Comparison of ENCODE assay signal across 20 mouse cellular contexts in the genomic region with DNA sequence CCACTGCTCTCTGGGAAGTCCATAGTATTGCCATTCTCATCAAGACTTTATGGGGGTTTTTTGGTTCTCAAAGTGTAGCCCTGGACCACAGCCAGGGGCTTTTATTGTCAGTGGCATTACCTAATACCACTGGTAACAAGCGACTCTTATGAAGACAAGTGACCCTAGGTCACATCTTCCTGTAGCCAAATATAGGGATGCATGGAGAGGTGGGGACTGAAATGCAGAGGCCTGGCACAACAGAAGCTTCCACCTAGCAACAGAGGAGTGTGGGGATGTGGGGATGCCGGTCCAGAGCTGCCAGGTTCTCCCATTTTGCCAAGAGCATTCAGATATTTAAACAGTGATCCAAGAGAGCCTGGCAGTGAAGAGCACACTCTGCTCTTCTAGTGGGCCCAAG. TPM values are rescaled to one million over a fixed set of nuclear protein-coding genes. Genes with fewer than 3 reads are reported as not detected.
DNase-seq lines count a peak whose midpoint lies in the region; ATAC-seq and TF ChIP-seq lines count a peak whose summit lies in the region.
"Had no signal": no experiment of that assay in that cellular context is flagged by ENCODE, and none has a peak within 500 bp of the region (broad histone marks: within the 10 kb centered on the region; RNA-seq: fewer than 3 reads in every experiment).

No protein-coding gene starts in this region.

- no peaks in the 10 kb centered on the region for H3K9me3 ChIP-seq in forebrain, embryonic 16.5 days (ENCODE audit: control insufficient read depth, low read length)
- H3K9me3 ChIP-seq in forebrain, embryonic 10.5 days, result no peaks in the 10 kb centered on the region
- H3K9me3 ChIP-seq in hindbrain, postnatal 0 days (ENCODE audit: low read length), result no peaks in the 10 kb centered on the region
- H3K9me3 ChIP-seq in hindbrain, embryonic 11.5 days (ENCODE audit: control insufficient read depth, low read length), result no peaks in the 10 kb centered on the region
- H3K9me3 ChIP-seq in midbrain, postnatal 0 days (ENCODE audit: low read length), result no peaks in the 10 kb centered on the region
- H3K9me3 ChIP-seq in midbrain, embryonic 14.5 days (ENCODE audit: control insufficient read depth, low read length), result no peaks in the 10 kb centered on the region
- H3K9me3 ChIP-seq: embryonic facial prominence, embryonic 13.5 days; forebrain, embryonic 13.5 days; heart, embryonic 10.5 days had no signal

- DNase-seq in forebrain, embryonic 10.5 days (ENCODE audit: extremely low spot score, low spot score), result no peak
- DNase-seq in hindbrain, postnatal 0 days (ENCODE audit: low spot score), result peak; percentile 30
- no peak for DNase-seq in hindbrain, embryonic 11.5 days (ENCODE audit: low spot score)
- DNase-seq in midbrain, postnatal 0 days (ENCODE audit: low spot score), result peak; percentile 17
- DNase-seq in midbrain, embryonic 14.5 days, result no peak
- DNase-seq: adrenal gland, postnatal 10 days; cerebellum, adult 18-20 months; cerebellum, adult 9-11 months; cerebellum, postnatal 36 days; gastrocnemius, postnatal 10 days; heart, adult 18-20 months; heart, postnatal 10 days; heart, postnatal 4 days had no signal

- no peak overlapping the region for H3K4me2 ChIP-seq in forebrain, embryonic 16.5 days (ENCODE audit: low read length)
- H3K4me2 ChIP-seq in hindbrain, postnatal 0 days (ENCODE audit: low read depth, low read length), result no peak overlapping the region
- no peak overlapping the region for H3K4me2 ChIP-seq in hindbrain, embryonic 11.5 days (replicated peaks; ENCODE audit: low read depth, low read length)
- H3K4me2 ChIP-seq in midbrain, postnatal 0 days (ENCODE audit: low read depth, low read length, poor library complexity, severe bottlenecking), result no peak overlapping the region
- H3K4me2 ChIP-seq in midbrain, embryonic 14.5 days (ENCODE audit: low read length), result no peak overlapping the region
- H3K4me2 ChIP-seq: embryonic facial prominence, embryonic 13.5 days; forebrain, embryonic 13.5 days had no signal

- ATAC-seq in forebrain, embryonic 16.5 days, result peak; percentile 23; the same call in 1 of the 2 replicates
- ATAC-seq in hindbrain, postnatal 0 days, result no peak
- ATAC-seq in hindbrain, embryonic 11.5 days (ENCODE audit: low FRiP score), result no peak
- no peak for ATAC-seq in midbrain, postnatal 0 days (ENCODE audit: low FRiP score)
- ATAC-seq in midbrain, embryonic 14.5 days (ENCODE audit: low FRiP score, low TSS enrichment), result no peak
- no peak for ATAC-seq in cerebellum, adult (ENCODE audit: insufficient number of reproducible peaks, low FRiP score, low TSS enrichment)
- ATAC-seq: forebrain, embryonic 13.5 days; inflammation-experienced regulatory T-cells, adult 6 months had no signal

- no peaks in the 10 kb centered on the region for H3K36me3 ChIP-seq in forebrain, embryonic 16.5 days (ENCODE audit: control insufficient read depth, insufficient read depth)
- no peaks in the 10 kb centered on the region for H3K36me3 ChIP-seq in forebrain, embryonic 10.5 days (replicated peaks)
- H3K36me3 ChIP-seq in hindbrain, postnatal 0 days (ENCODE audit: insufficient read depth, low read length), result no peaks in the 10 kb centered on the region
- H3K36me3 ChIP-seq in hindbrain, embryonic 11.5 days (ENCODE audit: control insufficient read depth, insufficient read depth, low read length), result no peaks in the 10 kb centered on the region
- no peaks in the 10 kb centered on the region for H3K36me3 ChIP-seq in midbrain, postnatal 0 days (ENCODE audit: insufficient read depth, low read length)
- no peaks in the 10 kb centered on the region for H3K36me3 ChIP-seq in midbrain, embryonic 14.5 days (ENCODE audit: control insufficient read depth, insufficient read depth, low read length)
- H3K36me3 ChIP-seq: embryonic facial prominence, embryonic 13.5 days; heart, embryonic 10.5 days had no signal

- H3K4me1 ChIP-seq in forebrain, embryonic 16.5 days (replicated peaks; ENCODE audit: control insufficient read depth, insufficient read depth, low read length), result peaks cover 12% of the 10 kb centered on the region
- H3K4me1 ChIP-seq in forebrain, embryonic 10.5 days, result peaks cover 24% of the 10 kb centered on the region
- H3K4me1 ChIP-seq in hindbrain, postnatal 0 days (ENCODE audit: insufficient read depth, low read length), result no peaks in the 10 kb centered on the region
- no peaks in the 10 kb centered on the region; the same call in 1 of the 2 replicates for H3K4me1 ChIP-seq in hindbrain, embryonic 11.5 days (replicated peaks; ENCODE audit: control insufficient read depth, insufficient read depth, low read length)
- no peaks in the 10 kb centered on the region for H3K4me1 ChIP-seq in midbrain, postnatal 0 days (ENCODE audit: insufficient read depth, low read length)
- H3K4me1 ChIP-seq in midbrain, embryonic 14.5 days (ENCODE audit: control insufficient read depth, insufficient read depth, low read length), result no peaks in the 10 kb centered on the region

- no peak overlapping the region for H3K4me3 ChIP-seq in forebrain, embryonic 16.5 days (replicated peaks; ENCODE audit: low read length)
- no peak overlapping the region for H3K4me3 ChIP-seq in forebrain, embryonic 10.5 days
- no peak overlapping the region for H3K4me3 ChIP-seq in hindbrain, postnatal 0 days (ENCODE audit: low read length)
- no peak overlapping the region for H3K4me3 ChIP-seq in hindbrain, embryonic 11.5 days (ENCODE audit: low read depth, low read length)
- no peak overlapping the region for H3K4me3 ChIP-seq in midbrain, postnatal 0 days (ENCODE audit: low read depth, low read length)
- H3K4me3 ChIP-seq in midbrain, embryonic 14.5 days (replicated peaks; ENCODE audit: low read depth, low read length), result no peak overlapping the region
- H3K4me3 ChIP-seq: embryonic facial prominence, embryonic 13.5 days; forebrain, embryonic 13.5 days; heart, embryonic 10.5 days had no signal

- no peak overlapping the region for H3K9ac ChIP-seq in forebrain, embryonic 16.5 days (replicated peaks; ENCODE audit: low read depth, low read length)
- H3K9ac ChIP-seq in hindbrain, postnatal 0 days (replicated peaks; ENCODE audit: low read length), result no peak overlapping the region
- H3K9ac ChIP-seq in hindbrain, embryonic 11.5 days (ENCODE audit: low read depth, low read length), result no peak overlapping the region
- H3K9ac ChIP-seq in midbrain, postnatal 0 days (replicated peaks; ENCODE audit: low read length, poor library complexity, severe bottlenecking), result no peak overlapping the region
- no peak overlapping the region for H3K9ac ChIP-seq in midbrain, embryonic 14.5 days (replicated peaks; ENCODE audit: low read length)
- H3K9ac ChIP-seq: embryonic facial prominence, embryonic 13.5 days; forebrain, embryonic 13.5 days had no signal

- H3K27ac ChIP-seq in forebrain, embryonic 16.5 days (ENCODE audit: low read length), result no peak overlapping the region
- H3K27ac ChIP-seq in forebrain, embryonic 10.5 days, result no peak overlapping the region
- H3K27ac ChIP-seq in hindbrain, postnatal 0 days, result no peak overlapping the region
- no peak overlapping the region for H3K27ac ChIP-seq in hindbrain, embryonic 11.5 days (ENCODE audit: low read depth, low read length)
- no peak overlapping the region for H3K27ac ChIP-seq in midbrain, postnatal 0 days (ENCODE audit: low read depth, low read length)
- H3K27ac ChIP-seq in midbrain, embryonic 14.5 days (replicated peaks; ENCODE audit: low read depth, low read length), result no peak overlapping the region
- H3K27ac ChIP-seq: embryonic facial prominence, embryonic 13.5 days; forebrain, embryonic 13.5 days; heart, embryonic 10.5 days had no signal

- 45% methylated on average over 2 of the region's 2 CpGs for WGBS in forebrain, embryonic 16.5 days
- WGBS in forebrain, embryonic 10.5 days, result 84% methylated on average over 2 of the region's 2 CpGs
- 49% methylated on average over 2 of the region's 2 CpGs for WGBS in hindbrain, postnatal 0 days
- 78% methylated on average over 2 of the region's 2 CpGs for WGBS in hindbrain, embryonic 11.5 days
- WGBS in midbrain, postnatal 0 days, result 64% methylated on average over 2 of the region's 2 CpGs
- 70% methylated on average over 2 of the region's 2 CpGs for WGBS in midbrain, embryonic 14.5 days

- no peak for TF ChIP-seq CTCF in hindbrain, postnatal 0 days (IDR thresholded peaks at IDR 0.05; ENCODE audit: low read depth)
- no peak for TF ChIP-seq CTCF in midbrain, postnatal 0 days (IDR thresholded peaks at IDR 0.05)

- H3K27me3 ChIP-seq in forebrain, embryonic 16.5 days (replicated peaks; ENCODE audit: control insufficient read depth, insufficient read depth, low read length), result 0 out of 2 replicates have a peak, but pooled peaks cover 2% of the 10 kb centered on the region
- H3K27me3 ChIP-seq in forebrain, embryonic 10.5 days (ENCODE audit: poor library complexity, severe bottlenecking), result peaks cover 28% of the 10 kb centered on the region
- H3K27me3 ChIP-seq in hindbrain, postnatal 0 days (ENCODE audit: insufficient read depth, low read length), result no peaks in the 10 kb centered on the region
- peaks cover 4% of the 10 kb centered on the region; the same call in 1 of the 2 replicates for H3K27me3 ChIP-seq in hindbrain, embryonic 11.5 days (ENCODE audit: control insufficient read depth, insufficient read depth, low read length)
- H3K27me3 ChIP-seq in midbrain, postnatal 0 days (ENCODE audit: insufficient read depth, low read length), result 0 out of 2 replicates have a peak, but pooled peaks cover 4% of the 10 kb centered on the region
- H3K27me3 ChIP-seq in midbrain, embryonic 14.5 days (ENCODE audit: control insufficient read depth, insufficient read depth, low read length), result 0 out of 2 replicates have a peak, but pooled peaks cover 9% of the 10 kb centered on the region
- H3K27me3 ChIP-seq: embryonic facial prominence, embryonic 13.5 days had no signal

RNA-seq across cellular contexts. Expression of gene Cybrd1, which starts 5.9 kb away (rescaled TPM):
- polyA plus RNA-seq in forebrain, embryonic 16.5 days (2015; fragmentation: Nextera tagmentation; extraction: Ambion mirVana), result 1.5 and 1.9 TPM in 2 replicates
- polyA plus RNA-seq in forebrain, embryonic 10.5 days (2016; fragmentation: Nextera tagmentation; extraction: Ambion mirVana), result 0.25 and 0.27 TPM in 2 replicates
- 11.3 and 13.5 TPM in 2 replicates for total RNA-seq in hindbrain, postnatal 0 days (2014; rRNA removed)
- polyA plus RNA-seq in hindbrain, postnatal 0 days (2015; fragmentation: Nextera tagmentation; extraction: Ambion mirVana), result 4.0 and 4.5 TPM in 2 replicates
- polyA plus RNA-seq in hindbrain, embryonic 11.5 days (2014; fragmentation: Nextera tagmentation; extraction: Ambion mirVana), result 0.34 and 0.54 TPM in 2 replicates
- total RNA-seq in midbrain, postnatal 0 days (2014; rRNA removed), result 6.3 and 6.9 TPM in 2 replicates
- polyA plus RNA-seq in midbrain, postnatal 0 days (2015; fragmentation: Nextera tagmentation; extraction: Ambion mirVana), result 1.5 and 2.2 TPM in 2 replicates
- polyA plus RNA-seq in midbrain, embryonic 14.5 days (2014; fragmentation: Nextera tagmentation; extraction: Ambion mirVana), result 1.6 and 1.7 TPM in 2 replicates
- polyA plus RNA-seq: C2C12 had no signal

Comparison
In these comparisons a context has a peak if more than half of its experiments do, and no peak if none do; other contexts are left out.
1. DNase-seq: peak in hindbrain, postnatal 0 days (single experiment) and midbrain, postnatal 0 days (single experiment); none in forebrain, embryonic 10.5 days (single experiment), hindbrain, embryonic 11.5 days (single experiment) and midbrain, embryonic 14.5 days (single experiment).